Mouse (Mus musculus): ENCODE data around the gene Irf2bp1. TPM values are rescaled to one million over a fixed set of nuclear protein-coding genes. Genes with fewer than 3 reads are reported as not detected.

The Irf2bp1 gene
- polyA plus RNA-seq (2015; fragmentation: Illumina TruSeq; extraction: RNeasy Lipid Tissue Mini Kit (QIAGEN cat#74804); ENCODE audit: low read depth, low replicate concordance) = 28.9 TPM

GRCm38 (mm10) chr7:19003902-19004630, at the start of gene Irf2bp1:
Gene Irf2bp1 (plus strand): TSS chr7:19004044.

GRCm38 (mm10) chr7:18987100-18987499, 16.7 kb upstream of the Irf2bp1 start, which contains the start of gene Nanos2:
Gene Nanos2 (plus strand): TSS chr7:18987400.

GRCm38 (mm10) chr7:18990601-18991295, 13.1 kb upstream of the Irf2bp1 start, which contains the start of gene Mypop:
Gene Mypop (plus strand): TSS chr7:18991245.

GRCm38 (mm10) chr7:19023357-19023814, 19.5 kb downstream of the Irf2bp1 start, which contains the start of gene Foxa3:
Gene Foxa3 (minus strand): TSS chr7:19023538.

GRCm38 (mm10) chr7:19024096-19024506, 20.3 kb downstream of the Irf2bp1 start, which contains the start of gene Sympk:
Gene Sympk (plus strand): TSS chr7:19024377.

GRCm38 (mm10) chr7:19054047-19054776, 50.4 kb downstream of the Irf2bp1 start, which contains the start of gene Rsph6a:
Gene Rsph6a (plus strand): TSS chr7:19054690.

Other genes starting within 250 kb of the Irf2bp1 start
- not detected for gene Psg19, start 205.5 kb upstream of the Irf2bp1 start, polyA plus RNA-seq (2015; fragmentation: Illumina TruSeq; extraction: RNeasy Lipid Tissue Mini Kit (QIAGEN cat#74804); ENCODE audit: low read depth, low replicate concordance)
- gene Psg17, start 182.4 kb upstream of the Irf2bp1 start, polyA plus RNA-seq (2015; fragmentation: Illumina TruSeq; extraction: RNeasy Lipid Tissue Mini Kit (QIAGEN cat#74804); ENCODE audit: low read depth, low replicate concordance) = not detected
- 2.0 TPM for gene Mill2, start 164.1 kb upstream of the Irf2bp1 start, polyA plus RNA-seq (2015; fragmentation: Illumina TruSeq; extraction: RNeasy Lipid Tissue Mini Kit (QIAGEN cat#74804); ENCODE audit: low read depth, low replicate concordance)
- 23.2 TPM for gene Pglyrp1, start 132.7 kb upstream of the Irf2bp1 start, polyA plus RNA-seq (2015; fragmentation: Illumina TruSeq; extraction: RNeasy Lipid Tissue Mini Kit (QIAGEN cat#74804); ENCODE audit: low read depth, low replicate concordance)
- 11.0 TPM for gene Ccdc61, start 93.6 kb upstream of the Irf2bp1 start, polyA plus RNA-seq (2015; fragmentation: Illumina TruSeq; extraction: RNeasy Lipid Tissue Mini Kit (QIAGEN cat#74804); ENCODE audit: low read depth, low replicate concordance)
- 20.2 TPM for gene Nova2, start 78.2 kb upstream of the Irf2bp1 start, polyA plus RNA-seq (2015; fragmentation: Illumina TruSeq; extraction: RNeasy Lipid Tissue Mini Kit (QIAGEN cat#74804); ENCODE audit: low read depth, low replicate concordance)
- 0.30 TPM for gene Nanos2, start 16.6 kb upstream of the Irf2bp1 start, polyA plus RNA-seq (2015; fragmentation: Illumina TruSeq; extraction: RNeasy Lipid Tissue Mini Kit (QIAGEN cat#74804); ENCODE audit: low read depth, low replicate concordance)
- gene Mypop, start 12.8 kb upstream of the Irf2bp1 start, polyA plus RNA-seq (2015; fragmentation: Illumina TruSeq; extraction: RNeasy Lipid Tissue Mini Kit (QIAGEN cat#74804); ENCODE audit: low read depth, low replicate concordance) = 33.4 TPM
- not detected for gene Foxa3, start 19.5 kb downstream of the Irf2bp1 start, polyA plus RNA-seq (2015; fragmentation: Illumina TruSeq; extraction: RNeasy Lipid Tissue Mini Kit (QIAGEN cat#74804); ENCODE audit: low read depth, low replicate concordance)
- 81.7 TPM for gene Sympk, start 20.3 kb downstream of the Irf2bp1 start, polyA plus RNA-seq (2015; fragmentation: Illumina TruSeq; extraction: RNeasy Lipid Tissue Mini Kit (QIAGEN cat#74804); ENCODE audit: low read depth, low replicate concordance)
- 0.18 TPM for gene Rsph6a, start 50.6 kb downstream of the Irf2bp1 start, polyA plus RNA-seq (2015; fragmentation: Illumina TruSeq; extraction: RNeasy Lipid Tissue Mini Kit (QIAGEN cat#74804); ENCODE audit: low read depth, low replicate concordance)
- gene Dmwd, start 72.2 kb downstream of the Irf2bp1 start, polyA plus RNA-seq (2015; fragmentation: Illumina TruSeq; extraction: RNeasy Lipid Tissue Mini Kit (QIAGEN cat#74804); ENCODE audit: low read depth, low replicate concordance) = 108 TPM
- 19.0 TPM for gene Dmpk, start 79.8 kb downstream of the Irf2bp1 start, polyA plus RNA-seq (2015; fragmentation: Illumina TruSeq; extraction: RNeasy Lipid Tissue Mini Kit (QIAGEN cat#74804); ENCODE audit: low read depth, low replicate concordance)
- gene Six5, start 90.5 kb downstream of the Irf2bp1 start, polyA plus RNA-seq (2015; fragmentation: Illumina TruSeq; extraction: RNeasy Lipid Tissue Mini Kit (QIAGEN cat#74804); ENCODE audit: low read depth, low replicate concordance) = 1.9 TPM
- gene Gm4969, start 114.3 kb downstream of the Irf2bp1 start, polyA plus RNA-seq (2015; fragmentation: Illumina TruSeq; extraction: RNeasy Lipid Tissue Mini Kit (QIAGEN cat#74804); ENCODE audit: low read depth, low replicate concordance) = 0.33 TPM
- 7.9 TPM for gene Fbxo46, start 115.8 kb downstream of the Irf2bp1 start, polyA plus RNA-seq (2015; fragmentation: Illumina TruSeq; extraction: RNeasy Lipid Tissue Mini Kit (QIAGEN cat#74804); ENCODE audit: low read depth, low replicate concordance)
- gene Qpctl, start 145.2 kb downstream of the Irf2bp1 start, polyA plus RNA-seq (2015; fragmentation: Illumina TruSeq; extraction: RNeasy Lipid Tissue Mini Kit (QIAGEN cat#74804); ENCODE audit: low read depth, low replicate concordance) = 14.4 TPM
- gene Snrpd2, start 145.7 kb downstream of the Irf2bp1 start, polyA plus RNA-seq (2015; fragmentation: Illumina TruSeq; extraction: RNeasy Lipid Tissue Mini Kit (QIAGEN cat#74804); ENCODE audit: low read depth, low replicate concordance) = 82.5 TPM
- 1.8 TPM for gene Gipr, start 162.1 kb downstream of the Irf2bp1 start, polyA plus RNA-seq (2015; fragmentation: Illumina TruSeq; extraction: RNeasy Lipid Tissue Mini Kit (QIAGEN cat#74804); ENCODE audit: low read depth, low replicate concordance)
- gene Eml2, start 172.4 kb downstream of the Irf2bp1 start, polyA plus RNA-seq (2015; fragmentation: Illumina TruSeq; extraction: RNeasy Lipid Tissue Mini Kit (QIAGEN cat#74804); ENCODE audit: low read depth, low replicate concordance) = 113 TPM
- gene Gpr4, start 208.5 kb downstream of the Irf2bp1 start, polyA plus RNA-seq (2015; fragmentation: Illumina TruSeq; extraction: RNeasy Lipid Tissue Mini Kit (QIAGEN cat#74804); ENCODE audit: low read depth, low replicate concordance) = 3.4 TPM
- gene Opa3, start 224.3 kb downstream of the Irf2bp1 start, polyA plus RNA-seq (2015; fragmentation: Illumina TruSeq; extraction: RNeasy Lipid Tissue Mini Kit (QIAGEN cat#74804); ENCODE audit: low read depth, low replicate concordance) = 44.3 TPM